8 mouse cellular contexts compared by ENCODE assay signal in genomic region chr8:71685573-71685972, GRCm38 (mm10). TPM values are rescaled to one million over a fixed set of nuclear protein-coding genes. Genes with fewer than 3 reads are reported as not detected.
DNase-seq lines count a peak whose midpoint lies in the region; ATAC-seq and TF ChIP-seq lines count a peak whose summit lies in the region.
"Had no signal": no experiment of that assay in that cellular context is flagged by ENCODE, and none has a peak within 500 bp of the region (broad histone marks: within the 10 kb centered on the region; RNA-seq: fewer than 3 reads in every experiment).

No protein-coding gene starts in this region.

- TF ChIP-seq POLR2A in olfactory bulb, adult 2 months (IDR thresholded peaks at IDR 0.05; ENCODE audit: insufficient read depth, low read depth, low read length) = no peak

- WGBS in embryonic facial prominence, embryonic 15.5 days = 6% methylated on average over 29 of the region's 29 CpGs
- 6% methylated on average over 29 of the region's 29 CpGs for WGBS in intestine, embryonic 14.5 days
- 5% methylated on average over 29 of the region's 29 CpGs for WGBS in olfactory bulb, adult 2 months

- no peak for DNase-seq in left cerebral cortex, adult 2 months (ENCODE audit: extremely low spot score in 1 of 2, low spot score in 2 of 2)
- DNase-seq in left cerebral cortex, adult 11 months (ENCODE audit: low spot score) = no peak
- no peak for DNase-seq in intestine, embryonic 14.5 days (ENCODE audit: low spot score)
- DNase-seq in MN1 (ENCODE audit: low spot score) = no peak
- no peak for DNase-seq in gastrocnemius, adult 8-10 months (ENCODE audit: low spot score in 2 of 2)

- no peak overlapping the region for H3K9ac ChIP-seq in embryonic facial prominence, embryonic 15.5 days
- no peak overlapping the region for H3K9ac ChIP-seq in intestine, embryonic 14.5 days (ENCODE audit: low read length)

- H3K27ac ChIP-seq in left cerebral cortex, adult 2 months = no peak overlapping the region
- no peak overlapping the region for H3K27ac ChIP-seq in embryonic facial prominence, embryonic 15.5 days (replicated peaks)
- no peak overlapping the region for H3K27ac ChIP-seq in intestine, embryonic 14.5 days (ENCODE audit: low read depth)
- H3K27ac ChIP-seq in olfactory bulb, adult 2 months (ENCODE audit: insufficient read depth, low read depth, low read length) = no peak overlapping the region

- H3K4me3 ChIP-seq in left cerebral cortex, adult 2 months = peak overlapping the region; percentile 17; the same call in 1 of the 2 replicates
- peak overlapping the region; percentile 16 for H3K4me3 ChIP-seq in embryonic facial prominence, embryonic 15.5 days (replicated peaks)
- H3K4me3 ChIP-seq in intestine, embryonic 14.5 days (ENCODE audit: low read depth, low read length) = peak overlapping the region; percentile 19
- H3K4me3 ChIP-seq in olfactory bulb, adult 2 months (ENCODE audit: insufficient read depth, low read depth, low read length) = peak overlapping the region; percentile 14

- ATAC-seq in embryonic facial prominence, embryonic 15.5 days (ENCODE audit: insufficient number of reproducible peaks, low FRiP score, low TSS enrichment, low read depth) = no peak
- ATAC-seq in intestine, embryonic 14.5 days (replicated peaks; ENCODE audit: low FRiP score, low TSS enrichment, low read depth) = peak; percentile 45; the same call in 1 of the 2 replicates
- ATAC-seq: activated CD4-positive, CD25-positive, alpha-beta regulatory T cell, adult 4 months had no signal

- intact Hi-C loops in left cerebral cortex, adult 2 months (cut with DNase I) = no loop called here

- H3K4me1 ChIP-seq in embryonic facial prominence, embryonic 15.5 days = peaks cover 34% of the 10 kb centered on the region
- H3K4me1 ChIP-seq in intestine, embryonic 14.5 days (replicated peaks; ENCODE audit: control insufficient read depth, insufficient read depth, low read length) = peaks cover 4% of the 10 kb centered on the region
- H3K4me1 ChIP-seq in olfactory bulb, adult 2 months (ENCODE audit: control insufficient read depth, insufficient read depth, low read length) = peaks cover 20% of the 10 kb centered on the region

- peak overlapping the region; percentile 41 for H3K4me2 ChIP-seq in embryonic facial prominence, embryonic 15.5 days (replicated peaks)
- H3K4me2 ChIP-seq in intestine, embryonic 14.5 days (ENCODE audit: low read length) = peak overlapping the region; percentile 46

- H3K27me3 ChIP-seq in embryonic facial prominence, embryonic 15.5 days = peaks cover 100% of the 10 kb centered on the region
- peaks cover 100% of the 10 kb centered on the region for H3K27me3 ChIP-seq in intestine, embryonic 14.5 days (replicated peaks; ENCODE audit: control insufficient read depth, insufficient read depth, low read length)

- no peaks in the 10 kb centered on the region for H3K36me3 ChIP-seq in embryonic facial prominence, embryonic 15.5 days
- no peaks in the 10 kb centered on the region for H3K36me3 ChIP-seq in intestine, embryonic 14.5 days (ENCODE audit: control insufficient read depth, insufficient read depth, low read length)

- H3K9me3 ChIP-seq in embryonic facial prominence, embryonic 15.5 days (replicated peaks) = no peaks in the 10 kb centered on the region
- H3K9me3 ChIP-seq in intestine, embryonic 14.5 days (ENCODE audit: control insufficient read depth, low read length) = no peaks in the 10 kb centered on the region

- no peak; the same call in 1 of the 2 replicates for TF ChIP-seq CTCF in left cerebral cortex, adult 2 months (IDR thresholded peaks at IDR 0.05)
- 0 out of 2 replicates have a peak, but pooled peaks have one; percentile 21 for TF ChIP-seq CTCF in olfactory bulb, adult 2 months (IDR thresholded peaks at IDR 0.05; ENCODE audit: insufficient read depth, low read depth, low read length)

RNA-seq across cellular contexts. Expression of gene Insl3, which starts 3.4 kb away (rescaled TPM):
- 1 to 10 TPM; 1.2 to 4.7 TPM for total RNA-seq in left cerebral cortex, adult 2 months (2021)
- polyA plus RNA-seq in embryonic facial prominence, embryonic 15.5 days (2015; fragmentation: Nextera tagmentation; extraction: Ambion mirVana) = 1.1 TPM in 2 replicates
- 0.98 and 1.4 TPM in 2 replicates for polyA plus RNA-seq in intestine, embryonic 14.5 days (2014; fragmentation: Nextera tagmentation; extraction: Ambion mirVana)
- polyA plus RNA-seq in olfactory bulb, adult 2 months (2012; ENCODE audit: insufficient read depth, insufficient read length, low replicate concordance, missing spikeins) = not detected in 2 replicates
- under 1 TPM in 1 of 4 experiments, not detected in 3; 0.54 TPM for total RNA-seq in gastrocnemius, adult 8-10 months (2022)

RNA-seq across cellular contexts. Expression of gene Jak3, which starts 9.5 kb away (rescaled TPM):
- total RNA-seq in left cerebral cortex, adult 2 months (2021) = 1 to 10 TPM; 5.5 to 5.8 TPM
- polyA plus RNA-seq in embryonic facial prominence, embryonic 15.5 days (2015; fragmentation: Nextera tagmentation; extraction: Ambion mirVana) = 5.3 and 6.3 TPM in 2 replicates
- 4.1 and 4.5 TPM in 2 replicates for polyA plus RNA-seq in intestine, embryonic 14.5 days (2014; fragmentation: Nextera tagmentation; extraction: Ambion mirVana)
- polyA plus RNA-seq in olfactory bulb, adult 2 months (2012; ENCODE audit: insufficient read depth, insufficient read length, low replicate concordance, missing spikeins) = not detected in 2 replicates
- total RNA-seq in gastrocnemius, adult 8-10 months (2022) = 1 to 10 TPM; 1.4 to 2.0 (median 1.6) TPM

RNA-seq across cellular contexts. Expression of gene Unc13a, which starts 14.0 kb away (rescaled TPM):
- total RNA-seq in left cerebral cortex, adult 2 months (2021) = 100 to 1,000 TPM; 313 to 351 TPM
- 1.2 and 2.0 TPM in 2 replicates for polyA plus RNA-seq in embryonic facial prominence, embryonic 15.5 days (2015; fragmentation: Nextera tagmentation; extraction: Ambion mirVana)
- polyA plus RNA-seq in intestine, embryonic 14.5 days (2014; fragmentation: Nextera tagmentation; extraction: Ambion mirVana) = 1.6 and 2.4 TPM in 2 replicates
- not detected in 2 replicates for polyA plus RNA-seq in olfactory bulb, adult 2 months (2012; ENCODE audit: insufficient read depth, insufficient read length, low replicate concordance, missing spikeins)
- under 1 TPM in 3 of 4 experiments, not detected in 1; 0.10 to 0.21 (median 0.20) TPM for total RNA-seq in gastrocnemius, adult 8-10 months (2022)

RNA-seq across cellular contexts. Expression of gene B3gnt3, which starts 16.0 kb away (rescaled TPM):
- under 1 TPM; 0.68 to 0.79 TPM for total RNA-seq in left cerebral cortex, adult 2 months (2021)
- 1.1 and 1.4 TPM in 2 replicates for polyA plus RNA-seq in embryonic facial prominence, embryonic 15.5 days (2015; fragmentation: Nextera tagmentation; extraction: Ambion mirVana)
- polyA plus RNA-seq in intestine, embryonic 14.5 days (2014; fragmentation: Nextera tagmentation; extraction: Ambion mirVana) = 6.9 and 8.4 TPM in 2 replicates
- not detected in 2 replicates for polyA plus RNA-seq in olfactory bulb, adult 2 months (2012; ENCODE audit: insufficient read depth, insufficient read length, low replicate concordance, missing spikeins)
- 1 to 10 TPM; 1.3 to 1.8 (median 1.5) TPM for total RNA-seq in gastrocnemius, adult 8-10 months (2022)

RNA-seq across cellular contexts. Expression of gene Fcho1, which starts 39.9 kb away (rescaled TPM):
- total RNA-seq in left cerebral cortex, adult 2 months (2021) = 100 to 1,000 TPM; 184 TPM
- polyA plus RNA-seq in embryonic facial prominence, embryonic 15.5 days (2015; fragmentation: Nextera tagmentation; extraction: Ambion mirVana) = 8.1 and 9.8 TPM in 2 replicates
- polyA plus RNA-seq in intestine, embryonic 14.5 days (2014; fragmentation: Nextera tagmentation; extraction: Ambion mirVana) = 5.8 and 6.9 TPM in 2 replicates
- polyA plus RNA-seq in olfactory bulb, adult 2 months (2012; ENCODE audit: insufficient read depth, insufficient read length, low replicate concordance, missing spikeins) = 90.9 TPM in 1 of 2 replicates, not detected in the other
- total RNA-seq in gastrocnemius, adult 8-10 months (2022) = under 1 TPM in 2 of 4 experiments, not detected in 2; 0.08 to 0.65 TPM
